Mouse (Mus musculus): ENCODE measurements around the gene Galnt14.

The Galnt14 gene

GRCm38 (mm10) chr17:73504111-73504510 is 206.1 kb downstream of the Galnt14 start:
- DNase-seq (ENCODE audit: low read depth): no peak

GRCm38 (mm10) chr17:73502613-73503012 is 207.6 kb downstream of the Galnt14 start:
- DNase-seq (ENCODE audit: low read depth): no peak

GRCm38 (mm10) chr17:73489519-73489918 is 220.7 kb downstream of the Galnt14 start:
- DNase-seq (ENCODE audit: low read depth): no peak

GRCm38 (mm10) chr17:73487792-73488191 is 222.5 kb downstream of the Galnt14 start:
- no peak for DNase-seq (ENCODE audit: low read depth)

GRCm38 (mm10) chr17:73487380-73487779 is 222.9 kb downstream of the Galnt14 start:
- DNase-seq (ENCODE audit: low read depth): no peak

- no peak for DNase-seq (ENCODE audit: low read depth)
Measured at GRCm38 (mm10) chr17:73477096-73478076, 232.9 kb downstream of the Galnt14 start.

- no peak for DNase-seq (ENCODE audit: low read depth)
Measured at GRCm38 (mm10) chr17:73474371-73474770, 235.9 kb downstream of the Galnt14 start.

- DNase-seq (ENCODE audit: low read depth): no peak
Measured at GRCm38 (mm10) chr17:73473012-73473411, 237.2 kb downstream of the Galnt14 start.

GRCm38 (mm10) chr17:73460874-73461273 is 249.4 kb downstream of the Galnt14 start:
- DNase-seq (ENCODE audit: low read depth): no peak

- DNase-seq (ENCODE audit: low read depth): no peak
Measured at GRCm38 (mm10) chr17:73458741-73459140, 251.5 kb downstream of the Galnt14 start.

GRCm38 (mm10) chr17:73456551-73456950 is 253.7 kb downstream of the Galnt14 start:
- DNase-seq (ENCODE audit: low read depth): no peak

GRCm38 (mm10) chr17:73453646-73454045 is 256.6 kb downstream of the Galnt14 start:
- no peak for DNase-seq (ENCODE audit: low read depth)

- DNase-seq (ENCODE audit: low read depth): no peak
Measured at GRCm38 (mm10) chr17:73452151-73452760, 258.0 kb downstream of the Galnt14 start.

- no peak for DNase-seq (ENCODE audit: low read depth)
Measured at GRCm38 (mm10) chr17:73449104-73449503, 261.1 kb downstream of the Galnt14 start.

Measured in naive thymus-derived CD4-positive, alpha-beta T cell, adult 2 months (primary cell).